Mouse (Mus musculus): ENCODE measurements around the gene Lemd2.

GRCm38 (mm10) chr17:27159169-27159568 lies 45.1 kb downstream of the Lemd2 start:
- no peak for TF ChIP-seq USF1 (IDR thresholded peaks at IDR 0.05; ENCODE audit: low read depth, low read length)
- TF ChIP-seq EP300 (IDR thresholded peaks at IDR 0.05; ENCODE audit: low read depth in 1 of 2, low read length in 2 of 2): no peak
- no peak for TF ChIP-seq CHD1 (IDR thresholded peaks at IDR 0.05; ENCODE audit: low read depth, low read length)
- no peak for TF ChIP-seq CTCF (IDR thresholded peaks at IDR 0.05 in 2 of 3, conservative IDR thresholded peaks at IDR 0.05 in 1 of 3; ENCODE audit: control insufficient read depth in 1 of 3, insufficient read depth in 1 of 3, low read depth in 2 of 3, low read length in 3 of 3, poor library complexity in 1 of 3, severe bottlenecking in 1 of 3)
- TF ChIP-seq CHD2 (IDR thresholded peaks at IDR 0.05; ENCODE audit: low read length): no peak
- TF ChIP-seq NELFE (IDR thresholded peaks at IDR 0.05; ENCODE audit: low read depth, low read length): no peak
- no peak for TF ChIP-seq GATA1 (IDR thresholded peaks at IDR 0.05; ENCODE audit: low read depth, low read length)
- TF ChIP-seq ZC3H11A (IDR thresholded peaks at IDR 0.05; ENCODE audit: low read depth, low read length): no peak
- TF ChIP-seq NRF1 (IDR thresholded peaks at IDR 0.05; ENCODE audit: insufficient read depth, low read depth, low read length, poor library complexity, severe bottlenecking): no peak
- TF ChIP-seq MAZ (IDR thresholded peaks at IDR 0.05; ENCODE audit: low read depth, low read length): no peak
- no peak for TF ChIP-seq POLR2AphosphoS2 (IDR thresholded peaks at IDR 0.05; ENCODE audit: low read length)
- no peak for TF ChIP-seq MAX (IDR thresholded peaks at IDR 0.05; ENCODE audit: low read length)
- no peak for TF ChIP-seq RAD21 (IDR thresholded peaks at IDR 0.05; ENCODE audit: low read depth, low read length)
